Mouse (Mus musculus) adrenal gland, postnatal 4 days (tissue): ENCODE data around the gene Aldh6a1. TPM values are rescaled to one million over a fixed set of nuclear protein-coding genes. Genes with fewer than 3 reads are reported as not detected.
A peak's percentile ranks its signal among the peaks of the same experiment; 100 is the strongest.

ENCODE experiments used
- DNase-seq, 2 experiments: peaks; one replicate each; pipeline ENCODE4 v3.0.0; 2021 to 2022; ENCODE audit warnings: low spot score in 2 of 2, mixed read lengths in 2 of 2
- long read RNA-seq, 2 experiments: library from polyadenylated mRNA; stranded (forward); transcript quantifications; one replicate each; pipeline ENCODE4 v2.0.0; 2021
- total RNA-seq, 2 experiments: library from RNA; stranded (reverse); gene quantifications; 2 replicates each; pipeline ENCODE4 v1.2.3; 2021

Aldh6a1 gene
- 100 to 1,000 TPM in 1 of 2 experiments, 10 to 100 TPM in 1; 98.9 to 103 TPM for total RNA-seq
- long read RNA-seq, experiment 1, transcript Aldh6a1-201 (12 exons, 3,399 nt), result major isoform, 59 of 79 reads
- long read RNA-seq, experiment 1, partial matches to known transcripts, result 7 of 79 reads
- long read RNA-seq, experiment 1, other reads (novel, unspliced or antisense), result 13 of 79 reads
- long read RNA-seq, experiment 2, transcript Aldh6a1-201 (12 exons, 3,399 nt), result major isoform, 192 of 231 reads
- long read RNA-seq, experiment 2, partial matches to known transcripts, result 16 of 231 reads
- long read RNA-seq, experiment 2, other reads (novel, unspliced or antisense), result 23 of 231 reads

DNA sequence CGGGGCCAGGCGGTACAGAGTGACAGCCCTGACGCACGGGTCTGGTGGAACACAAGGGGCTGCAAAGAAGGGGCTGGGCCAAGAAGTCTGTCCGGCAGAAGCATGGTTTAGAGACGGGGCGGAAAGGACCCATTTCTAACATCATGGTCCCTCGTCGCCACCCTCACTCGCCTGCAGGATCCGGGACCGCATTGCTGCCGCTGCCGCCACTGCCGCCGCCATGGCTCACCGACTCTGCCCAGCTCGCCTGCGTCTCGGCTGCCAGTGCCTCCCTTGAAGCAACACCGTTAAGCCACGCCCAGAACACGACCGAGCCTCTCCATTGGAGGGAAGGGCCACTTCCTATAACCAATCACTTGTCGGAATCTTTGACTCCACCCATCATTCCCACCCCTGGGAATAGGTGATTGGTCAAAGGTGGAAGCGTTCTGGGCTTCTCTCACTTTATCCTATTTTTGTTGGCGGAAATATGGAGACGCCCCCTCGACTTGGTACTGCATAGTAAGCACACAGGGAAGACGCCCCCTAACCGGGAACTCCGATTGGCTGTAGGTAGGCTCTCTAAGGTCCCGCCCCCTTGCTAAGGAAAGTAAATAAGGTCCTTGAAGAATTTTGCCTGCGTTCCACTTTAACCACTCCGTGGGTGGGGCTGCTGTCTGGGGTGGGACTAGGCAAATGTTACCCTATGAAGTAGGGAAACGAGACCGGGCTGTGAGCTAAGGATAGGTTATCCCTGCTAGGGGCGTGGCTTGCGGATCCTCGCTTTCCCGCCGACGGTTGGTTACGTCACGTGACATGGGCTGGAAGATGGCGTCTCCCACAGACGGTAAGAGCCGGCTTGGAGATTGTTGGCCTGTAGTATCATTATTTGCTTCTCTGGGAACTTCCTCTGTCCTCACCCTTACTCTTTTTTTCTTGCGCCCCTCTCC lies at the start of gene Aldh6a1, which contains the start of gene Lin52:
TSS of gene Aldh6a1 (minus strand) at position 287 of the 929 bp plus-strand sequence.
TSS of gene Lin52 (plus strand) at position 705 of the 929 bp plus-strand sequence.
- DNase-seq, result peak; percentile 76 to 92

DNA sequence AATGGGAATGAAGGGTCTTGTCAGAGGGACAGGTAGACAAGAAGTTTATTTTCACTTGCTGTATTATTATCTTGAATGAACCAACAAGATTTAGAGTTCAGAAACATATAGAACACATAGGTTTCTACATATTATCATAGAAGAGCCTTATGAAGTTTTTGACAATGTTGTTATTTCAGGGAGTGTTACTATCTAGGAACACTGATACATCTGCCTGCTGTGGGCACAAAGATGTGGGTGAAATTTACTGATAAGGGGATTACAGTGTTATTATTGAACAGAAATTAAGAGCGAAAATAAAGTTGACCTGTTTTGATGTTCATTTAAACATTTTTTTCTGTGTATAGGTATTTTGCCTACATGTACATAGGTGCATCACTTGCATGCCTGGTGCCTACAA lies 46.0 kb upstream of the Aldh6a1 start:
- no peak for DNase-seq

DNA sequence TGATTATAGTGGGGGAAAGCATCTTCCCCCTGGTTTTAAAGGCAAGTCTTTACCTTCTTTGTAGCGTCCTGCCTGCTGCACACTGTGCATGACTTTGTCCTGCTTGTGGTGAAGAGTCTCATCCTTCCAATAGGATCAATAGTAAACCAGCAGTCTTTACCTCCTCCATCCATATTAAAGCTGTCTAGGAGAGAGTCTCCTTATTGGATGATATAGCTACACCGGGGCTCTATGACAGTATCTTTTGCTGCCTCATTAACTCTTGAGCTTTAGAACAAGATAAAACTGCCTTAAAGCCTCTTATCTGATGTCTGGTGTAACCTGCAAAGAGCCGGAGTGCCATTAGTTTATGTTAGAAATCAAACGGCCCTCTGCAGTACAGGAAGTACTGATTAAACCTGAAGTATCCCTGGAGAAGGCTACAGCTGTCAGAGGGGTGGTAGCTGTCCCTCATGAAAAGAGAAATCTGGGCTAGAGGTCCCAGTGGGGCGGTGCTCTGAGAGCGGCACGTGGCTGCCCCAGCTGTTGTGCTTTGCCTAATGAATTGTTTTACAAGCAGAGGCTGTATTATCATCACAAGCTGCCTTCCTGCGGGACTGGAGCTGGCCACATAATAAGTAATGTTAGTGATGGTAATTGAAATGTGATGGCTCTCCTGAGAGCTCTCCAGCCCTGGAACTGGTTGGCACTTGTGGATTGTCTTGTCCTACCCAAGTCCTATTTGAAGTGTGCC lies 36.7 kb upstream of the Aldh6a1 start:
- no peak for DNase-seq

DNA sequence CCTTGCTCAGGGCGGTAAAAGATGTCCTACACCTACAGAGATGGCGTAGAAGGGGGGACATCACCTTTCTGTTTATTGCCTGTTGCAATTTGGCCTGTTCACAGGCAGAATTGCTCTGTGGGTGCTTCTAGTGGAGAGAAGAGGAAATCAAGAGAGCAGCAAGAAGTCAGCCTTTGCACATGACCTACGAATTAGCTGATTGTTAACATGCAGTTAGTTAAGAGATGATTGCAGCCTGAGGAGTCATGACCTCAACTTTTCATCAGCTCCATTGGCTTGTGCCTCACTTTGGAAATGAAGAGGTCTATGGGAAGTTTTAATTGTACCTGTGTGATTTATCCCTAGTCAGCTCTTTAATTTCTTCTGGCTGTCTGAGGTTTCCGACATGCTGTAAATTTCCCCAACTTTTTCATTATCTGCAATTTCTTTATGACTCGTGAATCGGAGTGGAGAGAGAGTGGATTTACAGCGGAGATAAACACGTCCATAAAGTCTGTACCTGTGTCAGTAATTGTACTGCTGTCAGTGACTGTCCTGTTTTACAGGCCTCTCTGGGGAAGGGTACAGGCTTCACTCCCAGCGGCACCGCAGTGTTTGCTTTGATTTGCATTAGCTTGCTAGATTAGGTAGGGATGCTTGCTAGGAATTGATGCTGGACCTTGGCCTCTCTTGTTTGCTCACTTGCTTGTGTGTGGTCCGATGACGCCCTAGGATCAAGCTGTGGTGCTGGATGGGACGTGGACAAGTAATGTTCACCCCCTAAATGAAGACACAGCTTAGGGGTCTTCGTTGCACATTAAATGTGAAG lies 32.2 kb upstream of the Aldh6a1 start:
- DNase-seq, result no peak

DNA sequence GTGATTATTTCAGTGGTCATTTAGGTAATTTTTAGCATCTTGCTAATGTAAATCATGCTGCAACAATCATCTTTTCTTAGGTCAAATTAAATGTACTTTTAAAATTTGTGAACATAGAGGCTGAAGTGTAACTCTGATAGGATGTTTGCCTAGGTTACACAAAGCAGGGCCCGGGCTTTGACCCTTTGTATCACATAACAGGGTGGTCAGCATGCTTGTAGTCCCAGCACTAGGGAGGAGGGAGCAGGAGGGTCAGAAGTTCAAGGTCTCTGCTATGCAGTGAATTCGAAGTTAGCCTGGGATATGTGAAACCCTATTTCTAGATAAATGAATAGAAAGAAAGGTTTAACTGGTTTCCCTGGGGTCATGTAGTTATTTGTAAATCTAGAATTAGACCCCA lies 30.4 kb upstream of the Aldh6a1 start:
- DNase-seq, result no peak

DNA sequence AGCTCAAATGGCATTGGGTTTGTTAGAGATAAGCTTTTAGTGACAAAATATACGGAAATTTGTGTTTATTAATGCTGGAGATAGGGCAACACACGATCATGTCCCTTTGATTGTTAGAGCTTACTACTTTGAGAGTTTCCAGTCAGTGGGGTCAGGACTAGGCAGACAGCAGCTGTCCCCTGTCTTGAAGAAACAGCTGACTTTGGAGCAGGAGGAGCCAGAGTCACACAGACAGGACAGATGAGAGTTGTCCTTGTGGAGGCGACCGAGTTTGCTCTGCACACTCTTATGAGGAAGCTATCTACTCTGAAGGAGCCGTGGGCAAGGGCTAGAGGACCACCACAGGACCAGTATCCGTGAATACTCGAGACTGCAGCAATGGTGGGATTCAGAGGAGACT lies 28.1 kb upstream of the Aldh6a1 start:
- DNase-seq, result no peak

DNA sequence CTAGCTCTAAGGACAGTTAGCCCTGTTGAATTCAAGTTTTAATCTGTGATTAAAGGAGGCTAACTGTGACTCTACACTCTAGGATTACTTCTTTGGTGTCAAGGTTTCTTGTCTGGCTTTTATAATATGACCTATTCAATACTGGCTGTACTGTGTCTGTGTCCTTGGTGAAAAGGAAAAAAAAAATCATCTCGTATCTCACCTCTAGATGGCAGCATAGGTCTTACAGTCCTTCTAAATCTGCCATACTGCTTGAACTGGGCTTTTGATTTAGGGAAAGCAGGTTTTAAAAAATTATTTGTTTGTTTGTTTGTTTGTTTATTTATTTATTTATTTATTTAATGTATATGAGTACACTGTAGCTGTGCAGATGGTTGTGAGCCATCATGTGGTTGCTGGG lies 17.9 kb upstream of the Aldh6a1 start:
- DNase-seq, result no peak

DNA sequence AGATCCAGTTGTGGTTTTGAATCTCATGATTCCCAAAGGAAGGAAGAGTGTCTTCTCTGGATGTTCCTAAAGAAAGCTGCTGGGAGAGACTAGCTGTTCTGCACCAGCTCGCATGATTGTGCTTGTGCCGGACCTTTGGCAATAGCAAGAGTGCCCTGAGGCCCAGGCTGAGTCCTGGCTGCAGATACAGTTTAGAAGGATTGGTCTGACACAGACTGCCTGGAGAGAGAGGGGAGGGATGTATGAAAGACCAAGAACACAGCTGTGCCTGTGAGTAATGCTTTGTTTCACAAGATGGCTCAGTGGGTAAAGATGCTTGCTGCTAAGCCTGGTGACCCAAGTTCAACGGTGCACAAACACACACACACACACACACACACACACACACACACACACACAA lies 12.1 kb upstream of the Aldh6a1 start:
- no peak for DNase-seq

DNA sequence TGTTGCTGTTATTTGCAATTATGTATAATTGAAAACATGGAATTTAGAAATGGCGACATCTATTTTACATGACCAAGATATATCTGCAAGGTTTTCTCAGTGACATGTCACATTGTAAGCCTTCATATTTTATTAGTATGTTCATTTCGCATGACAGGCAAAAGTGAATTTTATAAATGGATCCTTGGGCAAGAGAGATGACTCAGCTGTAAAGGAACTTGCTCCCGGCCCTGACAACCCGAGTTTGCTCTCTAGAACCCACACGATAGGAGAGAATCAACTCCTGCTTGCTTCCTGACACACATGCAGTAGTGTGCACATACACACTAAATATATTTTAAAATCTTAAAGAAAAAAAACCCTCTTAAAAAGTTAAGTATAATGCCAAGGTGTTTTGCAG lies 10.6 kb upstream of the Aldh6a1 start:
- DNase-seq, result no peak

DNA sequence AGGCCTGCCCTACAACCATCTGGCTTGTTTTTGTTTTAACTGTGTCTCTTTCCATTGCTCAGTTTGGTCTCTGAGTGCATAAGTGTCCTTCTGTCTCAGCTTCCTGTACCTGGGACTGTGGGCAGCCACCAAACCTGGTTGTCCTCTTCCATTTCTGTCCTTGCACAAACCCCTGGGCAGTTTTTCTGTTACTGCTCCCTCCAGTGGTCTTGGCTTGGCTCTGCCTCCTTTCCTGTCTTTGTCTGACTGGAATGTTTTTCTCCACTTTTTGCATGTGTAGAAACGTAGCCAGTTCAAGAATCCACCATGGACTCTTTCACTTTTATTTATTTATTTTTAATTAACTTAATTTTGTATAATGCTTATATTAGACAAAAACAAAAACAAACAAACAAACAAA lies 9.0 kb upstream of the Aldh6a1 start:
- DNase-seq, result no peak

DNA sequence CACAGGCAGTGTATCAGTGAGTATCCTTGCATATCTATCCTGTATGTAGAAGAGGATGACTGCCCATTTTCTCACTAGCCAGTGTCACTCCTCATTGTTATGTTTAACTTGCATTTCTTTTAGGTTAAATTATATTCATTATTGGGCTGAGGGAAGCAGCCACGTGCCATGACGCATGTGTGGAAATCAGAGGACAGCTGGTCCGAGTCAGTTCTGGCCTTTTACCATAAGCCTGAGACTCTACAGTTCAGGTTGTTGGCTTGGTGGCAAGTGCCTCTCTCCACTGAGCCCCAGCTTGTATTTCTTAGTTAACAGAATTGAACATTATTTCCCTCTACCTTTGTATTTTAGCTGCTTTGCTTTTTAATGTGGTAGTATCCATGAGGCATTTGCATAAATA lies 6.1 kb upstream of the Aldh6a1 start:
- DNase-seq, result no peak

DNA sequence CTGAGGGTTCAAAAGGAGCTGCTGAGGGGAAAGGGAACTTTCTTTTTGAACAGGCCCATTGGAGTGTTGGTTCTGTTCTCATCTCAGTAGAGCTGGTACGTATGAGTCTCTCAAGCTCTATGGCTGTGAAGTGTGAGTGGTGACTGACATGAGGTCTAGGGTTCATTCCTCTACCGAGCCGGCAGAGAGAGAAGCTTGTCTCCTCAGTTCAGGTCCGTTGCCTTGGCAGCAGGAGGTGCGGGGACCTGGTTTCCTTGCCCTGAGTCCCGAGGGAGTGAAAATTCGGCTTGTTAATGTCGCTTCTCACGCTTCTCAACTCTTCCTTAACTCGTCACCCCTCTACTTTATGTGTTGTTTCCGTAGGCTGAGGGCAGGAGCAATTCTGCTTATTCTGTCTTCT lies 997 bp upstream of the Aldh6a1 start:
- no peak for DNase-seq

DNA sequence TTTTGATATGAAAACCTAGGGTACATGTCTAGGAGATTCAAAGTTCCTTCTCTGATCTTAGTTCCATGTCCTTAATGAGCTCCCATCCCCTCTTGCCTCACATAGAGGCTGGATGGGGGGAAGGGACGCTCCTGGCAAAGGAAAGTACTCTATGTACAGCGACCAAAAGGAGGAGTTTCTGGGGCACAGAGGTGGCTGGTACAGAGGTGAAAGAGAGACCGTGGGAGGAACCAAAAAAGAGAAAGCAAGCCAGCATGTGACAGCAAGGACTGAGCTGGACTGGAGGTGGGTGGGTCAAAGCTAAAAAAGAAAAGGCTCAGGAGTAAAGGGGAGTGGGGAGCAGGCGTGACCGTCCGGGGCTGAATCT lies 470 bp downstream of the Aldh6a1 start:
- no peak for DNase-seq

DNA sequence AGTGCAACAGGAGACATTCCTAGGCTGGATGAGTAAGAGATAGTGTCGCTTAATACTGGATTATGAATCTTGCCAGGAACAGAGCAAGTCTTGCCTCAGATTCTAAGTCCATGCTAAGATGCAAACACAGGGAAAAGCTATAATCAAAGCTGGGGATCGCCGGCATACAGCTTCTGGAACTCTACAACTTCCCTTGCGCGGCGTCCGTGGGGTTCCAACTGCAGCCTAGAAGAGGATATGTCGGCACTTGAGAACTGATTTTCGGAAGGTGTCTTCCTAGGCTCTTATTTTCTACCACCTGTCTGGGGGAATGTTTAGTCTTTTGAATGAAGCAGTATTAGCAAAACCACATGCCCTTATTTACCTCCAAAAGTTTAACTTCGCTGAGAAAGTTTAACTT lies 917 bp downstream of the Aldh6a1 start:
- DNase-seq, result no peak

DNA sequence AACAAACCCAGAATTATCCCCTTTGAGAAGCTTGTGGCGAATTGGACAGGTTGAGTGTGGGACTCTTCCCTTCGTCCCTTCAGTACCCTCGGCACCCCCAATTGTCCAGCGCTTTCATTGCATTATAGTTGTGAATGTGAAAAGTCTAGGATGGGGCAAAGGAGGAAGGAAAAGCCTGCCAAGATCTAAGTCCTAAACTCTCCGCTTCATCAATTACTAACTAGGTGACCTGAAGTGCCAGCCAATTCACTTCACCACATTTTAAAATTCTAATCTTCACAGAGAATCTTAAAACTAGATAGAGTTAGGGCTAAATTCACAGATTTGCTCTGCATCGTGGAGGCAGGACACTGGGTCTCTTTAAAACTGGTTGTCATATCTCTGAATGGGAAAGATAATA lies 2.6 kb downstream of the Aldh6a1 start:
- no peak for DNase-seq

DNA sequence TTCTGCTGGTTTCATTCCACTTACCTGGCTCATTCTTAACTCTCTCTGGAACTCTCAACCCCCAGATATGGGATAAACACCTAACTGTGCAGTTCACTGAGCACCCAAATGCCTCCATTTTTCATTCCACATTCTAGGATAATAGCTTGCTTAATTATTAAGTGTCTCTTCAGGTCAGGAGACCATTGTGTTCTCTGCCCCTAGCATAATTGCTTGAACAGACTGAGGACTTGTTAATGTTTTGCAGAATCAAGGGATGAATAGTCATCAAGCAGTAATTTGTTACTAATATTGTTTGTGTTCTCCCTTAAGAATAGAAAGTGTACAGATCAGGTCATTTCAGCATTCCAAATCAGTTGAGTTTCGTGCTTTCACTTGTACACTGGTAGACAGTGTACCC lies 3.4 kb downstream of the Aldh6a1 start:
- DNase-seq, result no peak

DNA sequence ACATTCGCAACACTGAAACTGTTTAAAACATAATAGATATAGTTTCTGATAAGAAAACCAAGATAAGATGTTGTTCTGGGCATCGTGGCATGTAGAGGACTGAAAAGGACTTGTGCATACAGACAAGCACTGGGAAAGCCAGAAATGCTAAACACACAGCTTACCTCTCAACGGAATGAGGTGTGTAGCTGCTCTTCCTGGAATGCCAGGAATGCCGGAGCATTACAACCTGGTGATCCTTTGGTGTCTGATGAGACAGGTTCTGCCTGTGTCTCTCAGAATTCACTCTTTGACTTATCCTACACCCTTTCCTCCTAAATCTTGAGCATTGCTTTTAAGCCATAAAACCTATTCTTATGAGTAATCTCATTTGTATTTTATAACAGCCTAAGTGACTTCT lies 8.3 kb downstream of the Aldh6a1 start:
- DNase-seq, result no peak

DNA sequence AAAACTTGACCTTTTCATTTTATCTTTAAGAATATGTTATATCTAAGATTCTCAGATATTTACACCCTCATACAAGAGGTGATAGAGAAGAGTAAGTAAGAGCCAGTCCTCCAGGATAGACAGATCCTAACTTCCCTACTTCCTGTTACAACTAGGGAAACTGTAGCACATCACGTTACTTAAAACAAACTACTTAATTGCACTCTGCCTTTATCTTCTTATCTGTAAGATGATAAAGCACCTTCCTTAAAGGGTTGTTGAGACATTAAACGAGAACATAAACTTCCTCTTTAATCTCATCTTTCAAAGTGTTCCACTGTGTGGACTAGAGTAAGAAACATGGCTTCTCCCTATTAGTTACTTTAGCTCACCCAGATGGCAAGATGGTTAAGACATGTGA lies 12.1 kb downstream of the Aldh6a1 start:
- DNase-seq, result no peak

DNA sequence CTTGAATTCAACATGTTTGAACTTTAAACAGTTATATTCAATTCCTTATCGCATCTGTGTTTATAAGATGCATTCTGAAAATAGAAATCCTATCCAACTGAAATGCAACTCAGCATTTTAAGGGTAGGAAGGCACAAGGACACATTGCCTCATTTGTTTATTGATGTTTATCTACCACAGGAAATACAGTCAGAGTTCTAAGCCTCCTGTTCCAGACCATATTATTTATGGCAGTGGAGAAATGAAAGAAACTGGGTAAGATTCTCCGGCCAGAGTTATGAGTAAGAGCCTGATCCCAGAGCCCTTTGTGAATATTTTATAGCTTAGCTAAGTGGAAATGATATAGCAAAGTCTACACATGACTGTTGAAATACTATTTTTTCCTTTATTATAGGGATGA lies 21.0 kb downstream of the Aldh6a1 start:
- no peak for DNase-seq

DNA sequence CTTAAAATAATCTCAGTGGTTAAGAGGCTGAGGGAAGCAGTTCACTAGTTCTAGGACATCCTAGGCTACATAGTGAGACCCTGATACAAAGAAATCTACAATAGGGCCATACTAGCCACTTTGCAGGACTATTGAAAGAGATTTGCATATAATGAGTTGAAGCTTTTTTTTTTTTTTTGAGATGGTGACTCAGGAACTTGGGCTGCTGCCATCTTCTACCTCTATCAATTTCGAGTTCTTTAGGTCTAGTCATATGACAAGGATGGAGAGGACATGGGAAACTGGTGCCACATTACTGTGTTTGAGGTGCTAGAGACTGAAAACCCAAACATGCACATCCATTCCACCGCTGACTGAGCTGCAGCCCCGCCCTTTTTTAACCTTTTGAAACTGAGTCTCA lies 26.8 kb downstream of the Aldh6a1 start:
- DNase-seq, result no peak

DNA sequence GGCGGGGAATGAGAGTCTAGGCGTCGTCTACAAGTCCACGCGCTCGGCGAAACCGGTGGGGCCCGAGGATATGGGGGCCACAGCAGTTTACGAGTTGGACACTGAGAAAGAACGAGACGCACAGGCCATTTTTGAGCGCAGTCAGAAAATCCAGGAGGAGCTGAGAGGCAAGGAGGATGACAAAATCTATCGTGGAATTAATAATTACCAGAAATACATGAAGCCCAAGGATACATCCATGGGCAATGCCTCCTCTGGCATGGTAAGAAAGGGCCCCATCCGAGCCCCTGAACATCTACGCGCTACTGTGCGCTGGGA lies 33.2 kb downstream of the Aldh6a1 start:
- DNase-seq, result no peak
